Mouse (Mus musculus): ENCODE results near the gene BC030867. TPM values are rescaled to one million over a fixed set of nuclear protein-coding genes. Genes with fewer than 3 reads are reported as not detected.
A peak's percentile ranks its signal among the peaks of the same experiment; 100 is the strongest.

Gene BC030867
- total RNA-seq, 2 experiments from 2014 or later, result 3.8 to 4.1 TPM

GRCm38 (mm10) chr11:102219994-102220346, 28.7 kb upstream of the BC030867 start:
- no peak for ATAC-seq (replicated peaks; ENCODE audit: low FRiP score, poor library complexity, severe bottlenecking)

DNA sequence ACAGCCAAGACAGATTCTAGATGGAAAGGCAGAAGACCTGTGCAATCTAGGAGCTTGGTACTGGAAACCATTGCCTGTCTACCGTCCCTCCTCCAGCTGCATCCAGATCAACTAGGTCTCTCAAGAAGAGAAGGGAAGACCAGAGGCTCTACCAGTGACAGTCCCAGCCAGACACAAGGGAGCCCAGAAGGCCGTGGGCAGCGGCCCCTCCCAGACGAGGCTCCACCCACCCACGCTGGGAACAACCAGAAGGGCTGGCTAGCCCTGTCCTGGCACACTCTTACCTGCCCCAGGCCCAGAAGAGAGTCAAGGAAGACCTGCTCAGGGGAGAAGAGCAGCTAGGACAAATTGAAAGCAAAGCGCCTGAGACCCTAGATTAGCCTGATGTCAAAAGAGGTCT, 28.2 kb upstream of the BC030867 start:
- ATAC-seq (replicated peaks; ENCODE audit: low FRiP score, poor library complexity, severe bottlenecking), result no peak; the same call in 1 of the 2 replicates

DNA sequence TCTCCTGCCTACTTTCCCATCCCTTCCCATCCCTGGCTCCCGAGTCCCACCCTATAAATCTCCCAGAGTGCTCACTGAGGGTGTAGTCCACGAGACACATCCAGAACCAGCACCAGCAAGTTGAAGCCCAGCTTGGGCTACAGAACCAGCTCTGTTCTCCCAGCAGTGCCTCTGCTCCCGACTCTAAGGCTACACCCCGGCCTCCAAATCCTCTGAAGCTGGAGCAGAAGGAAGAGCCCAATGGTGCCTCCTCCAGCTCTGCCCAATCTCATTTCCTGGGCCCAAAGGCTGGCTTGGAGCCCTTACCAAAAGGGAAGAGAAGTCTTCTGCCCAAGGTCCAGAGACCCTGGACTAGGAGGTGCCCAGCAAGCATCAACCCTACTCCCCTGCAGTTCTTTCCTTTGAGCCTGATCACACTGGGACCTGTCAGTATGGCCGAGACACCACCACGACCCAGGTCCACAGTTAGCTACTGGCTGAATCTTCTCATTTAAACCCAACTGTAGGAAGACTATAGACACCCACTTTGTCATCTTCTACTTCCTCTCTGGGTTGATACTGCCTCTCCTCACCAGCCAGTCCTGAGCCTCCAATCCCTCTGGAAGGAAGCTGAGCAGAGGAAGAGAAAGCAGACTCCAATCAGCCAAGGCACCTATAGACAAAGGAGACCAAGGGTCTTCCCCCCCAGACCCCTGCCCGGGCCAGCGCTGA, 27.3 kb upstream of the BC030867 start:
- no peak for ATAC-seq (replicated peaks; ENCODE audit: low FRiP score, poor library complexity, severe bottlenecking)

DNA sequence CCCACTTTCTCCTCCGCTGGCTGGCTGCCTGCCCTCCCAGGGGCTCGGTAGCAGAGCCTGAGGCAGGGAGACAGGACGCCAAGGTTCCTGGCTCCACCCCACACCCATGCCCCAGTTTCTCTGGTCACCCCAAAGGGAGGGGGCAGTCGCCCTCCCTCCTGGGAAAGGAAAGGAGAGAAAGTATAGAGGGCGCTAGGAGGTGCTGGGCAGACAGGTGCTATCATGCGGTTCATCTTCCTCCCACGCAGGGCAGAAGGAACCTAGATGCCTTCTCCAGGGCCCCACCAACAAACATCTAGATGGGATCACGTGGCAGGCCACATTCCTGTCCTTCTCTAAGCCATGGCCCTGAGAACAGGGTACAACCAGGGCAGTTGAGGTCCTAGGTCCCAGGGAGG, 26.7 kb upstream of the BC030867 start:
- no peak for ATAC-seq (replicated peaks; ENCODE audit: low FRiP score, poor library complexity, severe bottlenecking)

DNA sequence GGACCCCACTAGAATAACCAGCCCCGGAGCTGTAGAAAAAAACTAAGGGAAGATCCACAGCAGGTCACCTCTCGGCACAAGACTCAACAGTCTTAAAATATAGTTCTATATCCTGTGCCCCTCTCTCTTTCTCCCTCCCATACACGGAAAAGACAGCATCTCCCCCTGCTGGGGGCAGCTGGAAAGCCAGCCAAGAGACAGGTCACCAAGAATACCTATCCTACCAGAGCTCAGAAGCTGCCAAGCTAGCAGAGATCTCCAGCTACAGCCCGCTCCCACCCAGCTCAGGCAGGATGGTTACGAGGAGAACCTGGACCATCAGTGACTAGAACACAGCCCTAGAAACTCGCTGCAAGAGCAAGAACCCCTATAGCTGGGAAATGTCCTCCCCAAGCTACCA, 25.5 kb upstream of the BC030867 start:
- ATAC-seq (replicated peaks; ENCODE audit: low FRiP score, poor library complexity, severe bottlenecking), result no peak

DNA sequence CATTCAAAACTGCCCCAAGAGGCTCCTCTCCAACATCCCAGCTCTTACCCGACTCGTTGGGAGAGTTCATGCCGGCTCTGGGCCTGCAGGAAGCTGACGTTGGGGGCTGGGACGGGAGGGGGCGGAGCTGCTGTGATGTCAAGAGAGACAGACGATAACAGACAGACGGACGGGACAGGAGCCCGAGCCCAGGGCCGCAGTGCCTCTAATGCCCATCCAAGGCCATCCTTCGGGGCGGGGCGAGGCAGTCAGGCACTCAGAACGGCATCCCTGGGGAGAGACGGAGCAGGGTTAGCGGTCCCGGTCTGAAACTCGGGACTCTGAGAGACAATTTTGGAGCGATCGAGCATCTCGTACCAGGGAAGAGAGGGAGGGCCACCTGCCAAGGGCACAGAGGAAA, 24.0 kb upstream of the BC030867 start:
- ATAC-seq (replicated peaks; ENCODE audit: low FRiP score, poor library complexity, severe bottlenecking), result no peak

- no peak for ATAC-seq (replicated peaks; ENCODE audit: low FRiP score, poor library complexity, severe bottlenecking)
Observed at GRCm38 (mm10) chr11:102225221-102225620, 23.5 kb upstream of the BC030867 start.

GRCm38 (mm10) chr11:102226067-102226978, 22.4 kb upstream of the BC030867 start:
- ATAC-seq (replicated peaks; ENCODE audit: low FRiP score, poor library complexity, severe bottlenecking), result no peak

DNA sequence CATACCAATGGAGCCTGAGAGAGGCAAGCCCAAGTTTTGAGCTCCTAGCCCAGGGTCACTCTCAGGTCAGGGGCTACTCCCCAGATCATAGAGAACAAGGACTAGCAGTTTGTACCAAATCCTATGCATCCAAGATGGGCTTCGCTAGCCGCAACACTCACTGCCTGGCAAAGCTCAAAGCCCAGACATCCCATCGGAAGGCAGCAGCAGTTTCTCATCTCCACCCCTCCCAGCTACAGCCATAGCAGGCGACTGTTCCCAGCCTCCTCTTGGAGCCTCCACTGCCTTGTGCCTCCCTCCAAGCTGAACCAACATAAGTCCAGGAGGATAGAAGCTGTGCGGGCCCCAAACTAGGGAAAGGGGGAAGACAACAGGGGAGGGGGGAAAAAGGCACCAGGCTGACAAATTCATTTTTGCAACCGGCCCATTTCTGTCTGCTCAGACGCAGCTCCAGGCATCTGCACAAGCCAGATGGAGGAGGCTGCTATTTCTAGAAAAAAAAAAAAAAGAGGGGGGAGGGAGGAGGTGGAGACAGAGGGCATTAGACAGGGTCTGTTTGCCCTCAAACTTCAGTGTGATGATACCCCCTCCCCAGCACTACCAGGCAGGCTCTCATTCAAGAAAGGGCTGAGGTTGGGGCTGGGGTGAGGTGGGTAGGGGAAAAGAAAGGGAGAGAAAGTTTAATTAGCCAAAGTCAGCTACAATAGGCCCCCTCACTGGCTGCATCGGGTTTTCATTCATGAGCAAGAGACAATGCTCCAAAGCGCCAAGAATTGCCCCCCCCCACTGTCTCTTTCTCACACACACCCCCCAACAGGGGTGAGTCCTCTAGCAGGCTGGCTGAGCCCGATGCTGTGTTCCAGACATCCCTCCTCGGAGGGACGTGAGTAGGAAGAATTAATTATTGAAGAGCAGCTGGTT, 21.2 kb upstream of the BC030867 start:
- no peak for ATAC-seq (replicated peaks; ENCODE audit: low FRiP score, poor library complexity, severe bottlenecking)

GRCm38 (mm10) chr11:102228191-102228545, 20.5 kb upstream of the BC030867 start:
- ATAC-seq (replicated peaks; ENCODE audit: low FRiP score, poor library complexity, severe bottlenecking), result no peak

DNA sequence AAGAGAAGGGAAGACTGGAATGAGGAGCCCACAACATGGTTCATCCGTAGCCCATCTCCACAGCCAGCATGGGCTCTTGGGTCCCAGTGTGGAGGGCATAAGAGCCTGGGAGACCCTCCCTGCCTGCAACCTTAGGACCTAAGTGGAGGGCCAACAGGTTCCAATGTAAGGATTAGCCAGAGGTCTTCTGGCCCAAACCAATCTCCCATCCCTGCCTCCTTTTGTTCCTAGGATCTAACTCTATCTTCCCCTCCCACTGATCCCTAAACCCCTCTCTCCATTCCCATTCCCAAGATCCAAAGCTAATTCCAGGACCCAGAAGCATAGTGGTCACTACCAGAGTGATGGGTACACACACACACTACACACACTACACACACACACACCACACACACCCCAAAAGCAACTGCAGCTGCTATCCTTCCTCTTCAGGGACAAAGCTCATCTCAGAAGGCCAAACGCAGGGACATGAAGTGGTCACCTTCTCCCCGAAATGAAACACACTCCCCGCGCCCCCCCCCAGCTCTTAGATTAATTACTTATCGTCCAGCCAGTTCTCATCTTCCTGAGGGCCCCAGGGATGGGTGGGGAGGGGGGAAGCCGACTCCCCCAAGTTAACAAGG, 19.9 kb upstream of the BC030867 start:
- ATAC-seq (replicated peaks; ENCODE audit: low FRiP score, poor library complexity, severe bottlenecking), result no peak

DNA sequence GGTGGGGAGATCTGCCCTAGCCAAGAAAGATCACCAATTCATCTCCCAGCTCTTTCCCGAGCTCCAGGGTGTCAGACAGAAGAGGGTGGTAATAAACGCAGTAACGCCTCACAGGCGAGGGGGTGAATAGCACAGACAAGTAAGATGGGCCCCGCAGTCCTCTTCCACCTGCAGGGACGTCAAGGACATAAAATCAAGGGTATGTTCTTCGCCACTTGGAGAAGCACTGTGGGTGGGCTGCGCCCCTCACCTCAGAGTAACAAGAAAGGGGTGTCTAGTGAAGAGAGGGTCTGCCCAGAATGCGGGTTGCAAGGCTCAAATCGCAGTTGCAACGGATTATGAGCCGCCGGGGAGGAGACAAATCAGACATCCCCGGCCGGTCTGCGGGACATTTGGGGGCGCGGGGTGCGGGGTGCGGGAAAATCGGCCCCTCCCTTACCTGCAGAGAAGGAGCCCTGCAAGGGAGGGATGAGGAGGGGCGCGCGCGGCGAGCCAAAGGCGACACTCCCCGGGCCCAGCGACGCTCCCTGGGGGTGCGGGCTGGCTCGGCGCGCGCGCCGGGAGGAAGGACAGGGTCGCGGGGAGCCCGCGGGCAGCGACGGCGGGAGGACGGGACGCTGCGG, 19.2 kb upstream of the BC030867 start:
- ATAC-seq (replicated peaks; ENCODE audit: low FRiP score, poor library complexity, severe bottlenecking), result 0 out of 2 replicates have a peak, but pooled peaks have one; percentile 25

- ATAC-seq (replicated peaks; ENCODE audit: low FRiP score, poor library complexity, severe bottlenecking), result peak; percentile 97
Observed at GRCm38 (mm10) chr11:102230006-102230741, 18.5 kb upstream of the BC030867 start, which contains the start of gene Hdac5. Gene Hdac5 (minus strand): TSS chr11:102230166.

- no peak for ATAC-seq (replicated peaks; ENCODE audit: low FRiP score, poor library complexity, severe bottlenecking)
Observed at GRCm38 (mm10) chr11:102236022-102236421, 12.7 kb upstream of the BC030867 start.

- no peak for ATAC-seq (replicated peaks; ENCODE audit: low FRiP score, poor library complexity, severe bottlenecking)
Observed at GRCm38 (mm10) chr11:102240636-102241035, 8.0 kb upstream of the BC030867 start.

DNA sequence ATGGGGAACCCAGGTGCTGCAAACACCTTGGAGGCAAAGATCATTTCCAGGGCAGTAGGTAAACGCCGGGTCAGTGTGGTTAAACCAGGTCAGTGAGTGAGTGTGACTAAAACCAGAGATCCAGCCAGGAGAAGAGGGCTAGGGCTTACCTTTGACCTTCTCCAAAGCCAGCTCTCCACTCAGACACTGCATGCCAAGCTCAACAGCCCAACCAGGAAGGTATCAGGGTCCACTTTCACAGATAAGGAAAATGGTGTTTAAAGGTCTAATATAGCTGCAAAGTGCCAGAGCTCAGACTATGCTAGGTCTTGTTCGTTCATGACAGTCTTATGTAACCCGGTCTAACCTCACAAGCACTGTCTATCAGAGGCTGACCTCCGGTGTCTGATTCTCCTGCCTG, 7.4 kb upstream of the BC030867 start:
- no peak for ATAC-seq (replicated peaks; ENCODE audit: low FRiP score, poor library complexity, severe bottlenecking)

- ATAC-seq (replicated peaks; ENCODE audit: low FRiP score, poor library complexity, severe bottlenecking), result no peak; the same call in 1 of the 2 replicates
Observed at GRCm38 (mm10) chr11:102241874-102242273, 6.8 kb upstream of the BC030867 start.

DNA sequence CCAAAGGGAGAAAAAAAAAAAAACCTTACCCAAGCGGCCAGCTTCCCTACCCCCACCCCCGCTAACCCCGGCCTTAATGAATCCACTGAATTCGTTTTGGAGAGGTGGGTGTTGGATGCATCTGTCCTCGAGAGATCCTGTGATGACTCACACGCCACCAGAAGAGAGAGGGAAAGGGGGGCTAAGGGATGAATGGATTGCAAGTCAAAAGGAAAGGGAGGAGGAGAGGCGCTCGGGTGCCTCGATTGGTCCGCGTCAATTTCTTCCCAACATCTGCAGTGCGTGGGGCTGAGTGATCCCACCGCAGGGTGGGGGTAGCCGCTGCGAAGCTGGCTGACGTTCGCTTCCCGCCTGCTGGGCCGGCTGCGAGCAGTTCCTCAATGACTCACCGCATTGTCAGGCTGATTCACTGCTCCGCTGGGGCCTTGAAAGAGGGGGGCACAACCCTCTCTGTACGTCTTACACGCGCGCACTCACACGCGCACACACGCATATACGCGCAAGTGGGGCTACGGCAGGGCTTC, 3.7 kb upstream of the BC030867 start:
- no peak for ATAC-seq (replicated peaks; ENCODE audit: low FRiP score, poor library complexity, severe bottlenecking)
